Mouse (Mus musculus): ENCODE measurements around the gene Sparc.

Gene Sparc

DNA sequence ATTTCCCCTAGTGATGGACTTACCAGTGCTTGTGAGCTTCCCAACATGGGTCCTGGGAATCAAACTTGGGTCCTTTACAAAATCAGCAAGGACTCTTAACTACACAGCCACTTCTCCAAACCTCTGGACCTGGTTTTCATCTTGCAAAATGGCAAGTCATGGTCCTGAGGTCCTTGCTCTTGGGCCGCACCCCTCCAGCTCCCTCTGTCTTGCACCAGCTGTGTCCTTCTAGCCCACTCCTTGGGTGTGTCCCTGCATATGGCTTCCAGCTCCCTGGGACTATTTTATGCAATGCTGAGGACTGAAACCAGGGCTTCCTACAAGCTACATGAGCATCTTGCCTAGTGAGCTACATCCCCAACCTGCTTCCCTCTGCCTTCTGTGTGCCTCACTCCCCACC is at the start of gene Sparc:
Gene Sparc (minus strand): TSS at position 206 of the 400 bp plus-strand sequence.
- DNase-seq (ENCODE audit: low spot score in 2 of 2) = no peak

DNA sequence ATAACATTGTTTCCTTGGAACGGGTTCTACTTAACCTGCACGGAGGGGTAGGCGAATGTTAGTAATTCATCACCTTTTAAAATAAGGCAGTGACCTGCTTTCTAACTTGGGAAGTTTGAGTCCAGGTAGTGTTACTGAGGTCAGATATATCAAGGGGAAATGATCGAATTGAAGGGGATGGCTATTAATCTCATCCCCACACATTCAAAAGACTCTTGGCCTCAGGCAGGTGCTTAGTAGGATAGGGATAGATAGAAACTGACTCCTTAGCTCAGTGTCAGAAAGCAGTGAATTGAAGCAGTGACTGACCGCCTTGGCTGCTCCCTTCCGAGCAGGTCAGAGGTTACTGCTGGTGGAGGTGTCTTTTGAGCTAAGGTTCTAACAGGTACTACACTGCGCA is 48.5 kb upstream of the Sparc start:
- no peak for DNase-seq (ENCODE audit: low spot score in 2 of 2)

DNA sequence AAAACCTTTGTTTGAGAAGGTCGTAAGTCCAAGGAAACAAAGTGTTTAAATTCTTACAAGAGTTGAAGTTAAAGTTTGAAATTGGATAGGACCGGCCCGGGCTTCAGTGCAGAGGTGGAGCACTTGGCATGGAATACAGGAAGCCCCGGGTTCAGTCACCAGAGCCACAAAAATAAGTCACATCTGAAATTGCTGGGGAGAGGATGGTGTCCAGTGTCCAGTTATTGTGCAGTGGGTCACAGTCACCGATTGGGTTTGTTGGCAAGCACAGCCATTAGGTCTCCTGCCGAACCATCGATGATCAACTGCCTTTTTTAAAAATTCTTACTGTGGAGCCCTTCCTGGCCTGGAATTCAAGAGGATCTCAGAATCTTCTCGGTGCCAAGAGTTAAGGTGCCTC is 47.8 kb upstream of the Sparc start:
- no peak for DNase-seq (ENCODE audit: low spot score in 2 of 2)

DNA sequence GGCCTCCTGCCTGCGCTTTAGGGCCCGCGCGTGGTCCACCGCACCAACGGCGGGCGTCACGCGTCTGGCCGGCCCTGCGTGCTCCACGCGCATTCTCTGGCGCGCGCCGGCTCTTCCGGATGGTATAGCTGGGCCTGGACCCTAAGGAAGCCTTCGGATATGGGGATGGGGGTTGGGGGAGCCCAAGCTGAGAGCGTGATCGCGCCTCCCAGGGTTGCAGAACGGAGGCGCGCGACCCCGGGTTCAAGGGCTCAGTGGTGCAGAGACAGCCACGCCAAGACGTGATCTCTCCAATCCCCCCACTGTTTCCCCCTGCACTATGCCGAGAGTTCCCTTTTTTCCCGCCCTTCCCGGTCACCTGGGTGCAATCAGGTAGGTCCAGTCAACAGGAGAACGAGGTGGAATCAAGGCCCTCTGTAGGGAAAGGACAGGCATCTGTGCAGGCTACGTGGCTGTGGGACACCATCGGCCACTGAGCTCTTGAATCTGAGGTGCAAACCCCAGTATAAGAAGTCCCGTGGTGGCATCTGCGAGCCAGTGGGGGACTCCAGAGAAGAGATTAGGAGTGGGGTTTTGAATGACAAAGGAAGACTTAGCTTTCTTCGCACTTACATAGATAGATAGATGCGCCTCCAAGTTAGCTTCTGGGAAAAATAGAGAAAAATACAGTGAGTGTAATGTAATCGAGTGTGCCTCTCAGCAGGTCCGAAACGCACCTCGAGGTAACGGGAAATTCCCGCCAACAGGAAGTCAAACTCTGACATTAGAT is 47.1 kb upstream of the Sparc start:
- DNase-seq (ENCODE audit: low spot score in 2 of 2) = peak in 1 of 2 experiments; percentile 20

DNA sequence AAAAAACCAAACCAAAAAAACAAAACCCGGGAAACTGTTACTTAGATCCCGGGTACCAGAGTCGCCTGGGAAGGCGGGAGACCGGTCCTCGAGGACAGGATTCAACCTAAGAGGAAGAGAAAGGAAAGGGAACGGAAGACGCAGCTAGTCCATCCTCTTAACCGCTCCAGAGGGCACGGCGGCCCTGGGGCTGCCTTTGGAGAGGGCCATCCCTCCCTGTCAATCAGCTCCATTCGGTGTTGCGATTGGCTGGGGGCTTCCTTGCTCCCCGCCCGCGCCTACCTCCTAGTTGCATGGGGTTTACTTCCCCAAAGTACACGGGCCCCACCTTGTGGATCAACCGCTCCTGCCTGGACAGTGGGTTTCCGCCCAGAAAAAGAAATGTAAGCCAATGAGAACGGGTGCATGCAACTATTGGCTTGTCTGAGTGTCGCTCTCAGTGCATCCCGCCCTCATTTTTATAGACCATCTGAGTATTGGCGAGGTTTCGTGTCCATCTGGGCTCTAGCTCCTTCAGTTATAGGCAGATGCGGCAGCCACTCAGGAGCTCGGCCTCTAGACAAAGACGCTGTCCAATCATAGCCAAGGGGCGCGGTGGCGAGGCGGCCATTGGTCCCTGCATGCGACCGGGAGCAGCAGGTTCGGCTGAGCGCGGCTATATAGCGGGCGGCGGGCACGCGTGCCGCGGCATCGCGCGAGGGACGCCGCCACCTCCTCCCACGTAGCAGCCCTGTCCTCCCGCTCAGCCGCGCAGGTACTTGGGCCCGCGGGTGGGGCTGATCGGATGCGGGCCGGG is 46.3 kb upstream of the Sparc start, which contains the start of gene G3bp1:
Gene G3bp1 (plus strand): TSS at position 638 of the 796 bp plus-strand sequence.
- DNase-seq (ENCODE audit: low spot score in 2 of 2) = peak; percentile 100

DNA sequence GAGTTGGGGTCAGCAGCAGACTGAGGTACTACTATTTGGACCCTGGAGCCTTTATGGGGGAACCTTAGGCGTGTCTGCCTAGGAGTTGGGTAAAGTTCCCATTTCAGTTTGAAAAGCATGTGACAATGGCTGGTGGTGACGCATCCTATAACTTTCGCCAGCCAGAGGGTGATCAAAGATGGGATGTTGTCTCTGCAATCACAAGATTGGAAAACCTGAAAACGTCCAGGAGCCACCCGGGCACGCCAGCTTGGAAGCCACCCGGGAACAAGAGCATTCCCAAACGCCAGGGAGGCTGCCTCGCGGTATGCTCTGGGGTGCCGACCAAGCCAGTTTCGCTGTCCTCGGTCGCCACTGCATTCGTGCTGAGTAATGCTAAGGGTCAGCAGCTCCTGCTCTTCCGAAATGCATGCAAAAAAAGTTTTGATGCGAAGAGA is 45.6 kb upstream of the Sparc start:
- no peak for DNase-seq (ENCODE audit: low spot score in 2 of 2)

DNA sequence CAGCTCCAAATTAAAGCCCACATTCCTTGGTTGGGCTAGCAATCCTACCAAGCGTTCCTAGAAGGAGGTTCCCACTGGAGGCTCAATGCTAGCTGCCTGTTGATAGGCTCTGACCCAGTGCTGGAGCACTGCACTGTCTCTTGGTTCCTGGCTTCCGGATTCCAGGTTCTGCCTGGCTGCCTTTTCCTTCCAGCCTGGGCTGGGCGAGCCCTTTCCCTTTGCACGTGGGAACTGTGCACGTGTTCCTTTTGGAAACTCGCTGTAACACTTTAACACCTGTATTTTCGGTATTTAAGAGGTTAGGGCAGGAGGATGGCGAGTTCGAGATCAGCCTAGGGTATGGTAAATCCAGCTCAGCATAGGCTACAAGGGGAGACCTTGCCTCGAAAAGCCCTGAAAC is 45.0 kb upstream of the Sparc start:
- DNase-seq (ENCODE audit: low spot score in 2 of 2) = no peak

DNA sequence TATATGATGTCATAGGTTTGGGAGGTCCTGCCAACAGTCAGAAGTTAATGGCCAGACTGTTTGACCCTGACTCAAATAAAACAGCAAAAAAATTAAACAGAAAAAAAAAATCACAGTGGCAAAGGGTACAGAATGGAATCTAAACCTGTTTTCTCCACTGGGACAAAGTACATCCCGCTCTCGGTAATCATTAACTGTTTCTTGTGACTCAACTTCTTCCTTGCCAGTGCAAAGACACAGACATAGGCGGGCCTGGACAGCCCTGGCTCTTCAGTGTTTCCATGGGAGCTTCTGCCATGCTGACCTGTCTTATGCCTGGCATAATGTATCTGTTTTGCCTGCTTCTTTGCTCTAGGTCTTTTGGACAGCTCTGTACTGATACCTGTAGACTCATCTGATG is 42.2 kb upstream of the Sparc start:
- no peak for DNase-seq (ENCODE audit: low spot score in 2 of 2)

DNA sequence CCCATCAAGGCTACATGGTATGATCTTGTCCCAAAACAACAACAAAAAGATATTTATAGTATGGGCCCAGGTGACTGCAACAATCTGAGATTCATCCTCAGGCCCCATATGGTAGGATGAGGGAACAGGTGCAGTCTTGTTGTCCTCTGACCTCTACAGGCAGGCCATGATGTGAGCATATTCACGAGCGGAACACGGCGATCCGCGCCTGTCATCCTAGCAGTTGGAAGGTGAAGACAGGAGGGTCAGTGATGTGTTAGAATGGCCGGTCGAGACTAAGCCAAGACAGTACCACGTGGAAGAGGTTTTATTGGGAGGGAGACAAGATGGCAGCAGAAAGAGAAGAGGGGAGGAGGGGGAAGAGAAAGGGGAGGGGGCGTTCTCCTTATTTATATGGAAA is 41.7 kb upstream of the Sparc start:
- no peak for DNase-seq (ENCODE audit: low spot score in 2 of 2)

DNA sequence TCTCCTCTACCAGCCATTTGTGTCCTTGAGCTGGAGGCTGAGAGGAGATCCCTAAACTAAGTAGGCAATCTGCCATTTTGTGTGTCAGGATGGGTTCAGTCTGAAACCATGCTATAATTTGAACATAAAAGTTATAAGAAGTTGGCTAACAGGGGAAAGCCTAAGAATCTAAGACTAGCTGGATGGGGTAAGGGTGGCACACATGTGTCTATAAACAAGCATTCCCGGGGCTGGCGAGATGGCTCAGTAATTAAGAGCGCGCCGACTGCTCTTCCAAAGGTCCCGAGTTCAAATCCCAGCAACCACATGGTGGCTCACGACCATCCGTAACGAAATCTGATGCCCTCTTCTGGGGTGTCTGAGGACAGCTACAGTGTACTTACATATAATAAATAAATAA is 39.2 kb upstream of the Sparc start:
- DNase-seq (ENCODE audit: low spot score in 2 of 2) = no peak

DNA sequence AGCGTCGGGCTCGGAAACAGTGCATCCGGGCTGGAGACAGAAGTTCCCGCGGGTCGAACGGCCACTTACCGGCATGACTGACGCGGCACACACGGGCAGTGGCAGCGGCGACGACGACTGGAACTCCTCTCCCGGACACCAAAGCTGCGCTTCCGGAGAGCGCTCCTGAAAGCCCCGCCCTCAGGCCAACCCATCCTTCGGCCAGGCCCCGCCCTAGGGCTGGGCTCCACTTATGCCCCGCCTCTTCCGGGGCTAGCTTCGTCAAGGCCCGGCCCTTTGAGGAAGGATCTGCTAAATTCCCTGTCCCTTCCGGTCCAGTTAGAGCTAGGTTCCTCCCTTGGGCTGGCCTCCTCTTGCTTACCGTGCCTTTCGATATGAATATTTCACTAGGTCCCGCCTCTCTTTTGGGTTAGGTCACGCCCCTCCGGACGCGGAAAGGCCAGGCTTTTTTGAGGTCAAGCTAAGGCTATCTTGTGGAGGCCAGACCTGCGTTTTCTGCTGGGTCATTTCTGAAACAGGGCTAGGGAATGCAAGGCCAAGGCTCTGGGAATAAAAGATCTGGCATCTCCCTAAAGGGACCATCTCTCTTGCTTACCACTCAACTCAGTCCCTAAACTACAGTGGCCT is 38.1 kb upstream of the Sparc start, which contains the start of gene Atox1:
Gene Atox1 (minus strand): TSS at position 221 of the 627 bp plus-strand sequence.
- DNase-seq (ENCODE audit: low spot score in 2 of 2) = peak; percentile 92 to 94

DNA sequence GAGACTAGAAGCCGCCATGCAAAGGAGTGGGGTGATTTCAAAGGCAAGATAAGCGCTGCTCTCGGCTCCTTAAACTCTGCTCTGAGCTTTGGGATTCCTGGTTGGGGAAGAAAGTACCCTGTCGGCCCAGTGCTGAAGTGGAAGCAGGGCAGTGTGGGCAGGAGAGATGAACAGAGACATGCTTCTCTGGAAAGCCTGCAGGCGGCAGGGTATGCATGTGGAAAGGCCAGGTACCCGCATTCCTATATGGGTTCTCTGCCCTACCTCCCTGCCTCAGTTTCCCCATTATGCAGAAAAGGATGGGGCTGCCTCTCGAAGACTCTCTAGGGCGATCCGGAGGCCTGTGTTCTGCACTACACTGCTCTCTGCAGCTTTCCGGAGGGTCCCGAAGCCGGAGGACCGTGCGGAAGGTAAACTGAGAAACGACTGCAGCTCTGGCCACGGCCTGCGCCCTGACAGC is 37.6 kb upstream of the Sparc start:
- DNase-seq (ENCODE audit: low spot score in 2 of 2) = peak in 1 of 2 experiments; percentile 24

DNA sequence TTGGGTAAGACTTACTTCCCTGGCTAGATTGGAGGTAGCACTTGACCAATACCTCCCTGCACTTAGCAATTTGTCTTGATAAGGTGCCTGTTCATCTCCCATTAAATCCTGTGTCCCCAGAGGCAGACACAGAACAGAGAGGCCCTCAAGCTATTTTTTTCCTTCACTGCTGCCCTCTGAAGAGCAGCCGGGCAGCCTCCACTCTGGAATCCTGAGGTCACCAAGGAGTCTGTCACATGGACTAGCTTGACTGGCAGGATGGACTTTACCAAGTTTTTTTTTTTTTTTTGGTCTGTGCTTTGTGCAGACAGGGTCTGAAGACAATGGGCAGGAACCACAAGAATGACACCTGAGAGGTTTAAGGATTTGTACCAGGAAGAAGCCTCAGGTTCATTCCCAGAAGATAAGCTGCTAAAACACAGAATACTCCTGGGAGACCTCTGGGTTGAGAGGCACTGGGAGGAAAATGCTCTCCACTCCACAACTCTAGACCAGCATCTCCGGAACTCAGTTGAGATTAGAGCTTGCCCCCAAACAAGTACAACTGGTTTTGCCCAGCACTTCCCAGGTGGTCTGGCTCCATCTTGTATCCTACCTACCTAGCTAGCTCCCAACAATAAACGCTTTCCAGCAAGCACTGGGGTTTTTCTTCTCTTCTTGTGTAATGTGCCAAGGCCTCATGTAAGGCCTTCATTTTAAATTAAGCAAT is 37.0 kb upstream of the Sparc start:
- no peak for DNase-seq (ENCODE audit: low spot score in 2 of 2)

DNA sequence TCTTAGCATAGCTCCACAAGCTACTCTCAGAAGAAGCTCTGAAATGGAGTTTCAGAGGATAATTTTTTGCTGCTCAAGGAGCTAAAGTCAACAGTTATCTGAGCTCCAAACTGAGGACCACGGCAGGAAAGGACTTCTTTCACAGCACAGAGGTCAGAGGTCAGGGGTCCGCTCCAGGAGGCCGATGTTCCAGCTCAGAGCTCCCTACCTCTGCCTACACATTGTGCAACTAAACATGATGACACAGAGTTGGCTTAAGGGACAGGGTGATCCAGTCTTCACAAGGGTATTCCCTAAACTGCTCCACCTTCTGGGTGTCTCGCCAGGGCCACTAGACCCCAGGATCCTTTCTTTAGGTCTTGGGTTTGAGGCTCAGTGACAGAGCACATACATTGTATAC is 35.5 kb upstream of the Sparc start:
- DNase-seq (ENCODE audit: low spot score in 2 of 2) = no peak

DNA sequence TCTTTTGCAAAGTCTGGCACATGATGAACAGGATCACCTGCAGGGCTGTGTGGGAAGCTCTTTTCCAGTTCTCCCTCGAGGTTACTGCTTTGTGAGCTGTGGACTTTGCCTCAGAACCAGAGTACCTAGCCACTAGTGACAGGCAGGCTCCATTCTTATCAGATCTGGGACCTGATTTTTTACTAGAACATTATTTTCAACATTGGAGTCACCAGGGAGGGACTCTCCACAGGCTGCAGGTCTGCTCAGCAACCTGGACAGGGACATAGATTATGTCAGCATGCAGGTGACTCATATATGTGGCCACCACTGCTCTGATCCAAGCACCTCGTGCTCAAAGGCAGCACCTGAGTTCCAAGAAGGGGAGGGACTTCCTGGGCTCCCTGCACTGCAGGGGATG is 32.2 kb upstream of the Sparc start:
- no peak for DNase-seq (ENCODE audit: low spot score in 2 of 2)

DNA sequence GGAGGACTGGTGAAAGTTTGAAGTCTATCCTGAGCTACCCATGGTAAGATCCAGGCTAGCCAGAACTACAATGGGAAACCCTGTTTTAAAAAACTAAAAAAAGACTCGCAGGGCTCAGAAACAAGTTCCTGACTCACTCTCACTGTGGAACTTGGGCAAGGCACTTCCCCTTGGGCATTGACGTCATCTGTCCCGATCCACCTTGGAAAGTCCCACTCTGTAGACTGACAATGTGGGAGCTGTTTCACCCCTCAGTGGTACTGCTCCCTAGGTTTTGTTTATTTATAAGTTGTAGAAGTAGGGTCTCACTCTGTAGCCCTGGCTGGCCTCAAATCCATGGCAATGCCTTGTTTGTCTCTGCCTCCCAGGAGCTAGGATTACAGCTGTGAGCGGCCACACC is 30.7 kb upstream of the Sparc start:
- no peak for DNase-seq (ENCODE audit: low spot score in 2 of 2)

DNA sequence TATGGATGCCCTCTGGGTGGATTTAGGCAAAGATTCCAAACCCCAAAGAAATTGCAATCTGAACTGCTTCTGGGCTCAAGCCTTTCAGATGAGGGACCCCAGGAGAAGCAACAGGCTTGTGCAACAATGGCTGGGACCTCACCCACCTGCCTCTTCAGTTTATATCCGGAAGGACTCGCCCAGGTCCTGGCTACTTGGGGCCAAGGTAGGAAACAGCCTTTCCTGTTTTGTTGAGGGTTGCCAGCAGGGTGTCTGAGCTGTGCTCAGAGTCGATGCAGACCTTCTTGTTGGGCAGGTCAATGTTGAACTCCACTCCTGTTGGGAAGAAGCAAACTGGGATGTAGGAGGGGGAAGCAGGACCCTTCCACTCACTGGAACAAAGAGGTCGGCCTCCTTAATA is 27.3 kb upstream of the Sparc start:
- no peak for DNase-seq (ENCODE audit: low spot score in 2 of 2)

DNA sequence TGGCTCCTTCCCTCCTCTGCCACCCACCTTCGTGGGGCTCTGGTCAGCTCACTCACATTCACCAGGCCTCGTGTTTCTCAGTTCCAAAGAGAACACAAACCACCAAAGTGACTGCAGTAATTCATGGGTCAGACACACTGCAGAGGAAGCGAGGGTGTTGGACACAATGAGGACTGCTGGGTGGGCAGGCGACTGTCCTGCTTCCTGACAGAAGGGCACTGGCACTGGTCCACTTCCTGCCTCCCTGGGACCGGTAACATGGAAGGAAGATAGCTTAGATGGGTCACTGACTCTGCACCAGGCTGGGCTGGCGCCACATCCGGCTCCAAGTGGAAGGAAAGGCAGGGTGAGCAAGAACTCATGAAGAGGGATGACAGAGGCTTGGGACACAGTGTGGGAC is 26.5 kb upstream of the Sparc start:
- DNase-seq (ENCODE audit: low spot score in 2 of 2) = no peak

DNA sequence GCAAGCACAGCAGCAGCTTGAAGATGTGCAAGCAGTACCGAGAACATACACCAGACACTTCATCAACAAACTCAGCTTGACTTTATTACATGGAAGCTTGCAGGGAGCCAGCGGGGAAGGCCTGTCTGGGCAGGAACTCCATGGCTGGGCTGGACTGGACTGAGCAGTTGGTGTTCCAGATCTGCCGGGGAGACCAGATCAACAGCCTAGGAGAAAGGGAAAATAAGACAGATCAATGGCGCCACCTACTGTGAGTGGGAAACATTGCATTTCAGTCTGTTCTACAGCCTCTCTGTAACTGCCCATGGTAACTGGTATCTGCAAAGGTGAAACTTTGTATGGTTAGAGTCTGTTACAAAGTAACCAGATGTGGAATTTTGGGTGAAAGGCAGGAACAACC is 23.6 kb upstream of the Sparc start:
- DNase-seq (ENCODE audit: low spot score in 2 of 2) = peak; percentile 46 to 62

DNA sequence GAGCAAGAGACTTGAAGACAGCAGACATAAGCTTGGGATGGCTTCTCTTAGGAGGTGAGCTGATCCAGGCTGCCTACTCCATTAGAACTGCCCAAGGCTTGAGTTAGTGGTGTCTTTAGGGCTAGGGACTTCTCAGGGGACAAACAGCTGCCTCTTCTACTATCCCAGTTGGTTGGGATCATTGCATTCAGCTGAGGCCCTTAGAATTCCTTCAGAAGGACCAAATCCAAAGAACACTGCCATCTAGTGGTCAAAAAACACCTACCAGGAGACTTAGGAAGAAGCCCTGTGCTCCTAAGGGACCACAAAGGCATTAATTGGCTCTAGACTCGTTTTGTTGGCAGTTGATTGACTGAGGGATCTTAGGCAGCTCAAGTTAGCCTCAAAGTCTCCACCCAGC is 21.8 kb upstream of the Sparc start:
- no peak for DNase-seq (ENCODE audit: low spot score in 2 of 2)

DNA sequence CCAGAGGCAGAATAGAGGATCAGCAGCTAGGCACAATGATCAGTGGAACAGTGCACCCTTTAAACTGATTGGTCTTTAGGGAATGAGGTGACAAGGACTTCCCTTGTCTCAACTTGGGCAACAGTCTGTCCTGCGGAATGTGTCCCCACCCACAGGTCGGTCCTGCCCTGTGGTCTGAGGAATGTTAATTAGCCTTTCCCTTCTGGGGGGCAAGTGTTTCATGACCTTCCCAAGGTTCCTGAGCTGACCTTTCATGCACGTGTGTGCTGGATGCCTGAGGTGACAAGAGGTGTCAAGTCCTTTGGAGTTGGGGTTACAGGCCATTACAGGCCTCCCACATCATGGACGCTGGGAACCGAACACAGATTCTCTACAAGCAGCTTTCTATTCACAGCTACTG is 16.7 kb upstream of the Sparc start:
- DNase-seq (ENCODE audit: low spot score in 2 of 2) = no peak

DNA sequence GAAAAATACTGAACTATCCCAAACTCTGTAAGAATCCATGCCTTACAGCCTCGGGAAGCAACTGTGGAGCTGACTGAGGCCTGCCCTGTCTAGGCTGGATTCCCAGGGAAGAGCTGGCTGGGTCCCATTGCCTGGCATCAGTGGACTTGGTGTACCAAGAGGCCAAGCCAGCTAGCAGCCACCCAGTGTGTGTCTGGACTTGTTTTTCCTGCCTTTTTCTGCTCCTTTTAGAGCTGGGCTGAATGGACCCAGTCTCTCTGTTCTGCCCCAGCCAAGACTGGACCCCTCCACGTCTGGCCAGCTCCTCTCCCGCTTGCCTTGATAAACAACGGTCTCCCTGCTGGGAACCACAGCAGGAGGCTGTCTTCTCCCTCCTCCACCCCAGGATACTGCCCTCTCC is 15.0 kb upstream of the Sparc start:
- DNase-seq (ENCODE audit: low spot score in 2 of 2) = peak; percentile 14 to 35

Measured in right cerebral cortex, postnatal 36 days (tissue).